Mouse (Mus musculus) left cerebral cortex, postnatal 14 days (tissue): ENCODE measurements around the gene Trim21. TPM values are rescaled to one million over a fixed set of nuclear protein-coding genes. Genes with fewer than 3 reads are reported as not detected.

Source experiments
- DNase-seq, 2 experiments: peaks; one replicate each; pipeline ENCODE4 v3.0.0; 2021 to 2022; ENCODE audit warnings: low spot score in 2 of 2, mixed read lengths in 1 of 2
- intact Hi-C: fragments of 180-260 bp; cut with DNase I; formaldehyde crosslinking; loops from one replicate; pipeline ENCODE4 v1.15.1; 2025
- total RNA-seq, 2 experiments: library from RNA; stranded (reverse); gene quantifications; 2 replicates each; pipeline ENCODE4 v1.2.3; 2021

Trim21 gene
- total RNA-seq, 2 experiments from 2014 or later = 1.7 to 1.9 TPM

DNA sequence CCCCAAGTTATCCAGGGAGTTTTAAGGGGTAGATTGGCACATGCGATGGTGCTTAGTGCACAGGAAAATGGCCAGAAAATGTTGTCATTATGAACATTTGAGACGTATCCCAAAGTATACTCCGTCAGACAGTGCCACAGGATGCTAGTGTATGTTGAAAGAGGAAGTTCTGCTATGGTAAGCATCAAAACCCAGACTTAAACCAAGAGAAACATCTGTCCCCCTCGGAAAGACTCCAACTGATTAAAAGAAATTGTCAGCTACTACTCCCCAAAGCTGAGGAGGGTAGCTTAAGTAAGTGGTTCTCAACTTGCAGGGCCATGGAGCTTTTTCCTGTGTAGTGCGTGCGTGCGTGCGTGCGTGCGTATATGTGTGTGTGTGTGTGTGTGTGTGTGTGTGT lies 53.4 kb downstream of the Trim21 start:
- intact Hi-C loops = loop anchor here (2.0 to 5.0 kb wide), 3 partner anchors 125 to 407 kb away; partner anchors contain the start of gene Trim68
- no peak for DNase-seq

DNA sequence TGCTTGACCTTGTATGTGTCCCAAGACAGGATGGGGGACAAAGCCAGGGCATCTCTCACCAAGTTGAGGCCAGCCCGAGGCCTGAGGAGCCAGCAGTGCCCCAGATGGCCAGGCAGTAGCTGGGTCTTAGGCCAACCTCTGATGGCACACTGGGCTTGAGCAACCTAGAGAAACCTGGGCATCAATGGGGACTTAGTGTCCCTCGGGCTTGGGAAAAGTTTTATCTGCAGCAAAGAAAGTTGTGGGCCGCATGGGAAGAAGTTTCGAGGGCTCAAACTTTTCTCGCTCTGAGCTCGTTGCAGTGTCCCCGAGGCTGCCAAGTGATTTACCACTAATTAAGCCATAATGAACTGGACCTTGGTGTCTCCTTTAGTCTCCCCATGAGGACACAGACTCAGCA lies 55.6 kb downstream of the Trim21 start:
- intact Hi-C loops = loop anchor here (5.0 kb wide), 2 partner anchors 178 to 1363 kb away; partner anchors contain the start of gene Trim68
- no peak for DNase-seq

DNA sequence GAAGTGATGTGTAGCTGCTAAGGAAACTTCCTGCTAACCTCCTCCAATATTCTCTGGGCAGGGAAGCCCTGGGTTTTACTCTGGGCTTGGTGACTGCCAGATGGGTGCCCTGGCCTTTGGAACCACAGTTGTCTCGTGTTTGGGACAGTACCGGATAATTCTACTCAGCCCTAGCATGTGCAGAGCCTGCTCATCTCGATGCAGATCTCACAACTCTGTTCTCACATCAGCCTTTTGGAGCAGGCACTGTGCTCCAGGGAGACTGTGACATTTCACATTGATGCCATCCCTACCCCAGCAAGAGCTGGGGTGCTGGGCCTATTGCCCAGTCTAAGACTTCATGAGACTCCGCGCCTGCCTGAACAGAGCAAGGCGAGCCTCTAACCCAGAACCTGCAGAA lies 56.6 kb downstream of the Trim21 start:
- no peak for DNase-seq
- intact Hi-C loops = loop anchor here (5.0 kb wide), 1 partner anchor 1364 kb away; no protein-coding TSS in a partner anchor

DNA sequence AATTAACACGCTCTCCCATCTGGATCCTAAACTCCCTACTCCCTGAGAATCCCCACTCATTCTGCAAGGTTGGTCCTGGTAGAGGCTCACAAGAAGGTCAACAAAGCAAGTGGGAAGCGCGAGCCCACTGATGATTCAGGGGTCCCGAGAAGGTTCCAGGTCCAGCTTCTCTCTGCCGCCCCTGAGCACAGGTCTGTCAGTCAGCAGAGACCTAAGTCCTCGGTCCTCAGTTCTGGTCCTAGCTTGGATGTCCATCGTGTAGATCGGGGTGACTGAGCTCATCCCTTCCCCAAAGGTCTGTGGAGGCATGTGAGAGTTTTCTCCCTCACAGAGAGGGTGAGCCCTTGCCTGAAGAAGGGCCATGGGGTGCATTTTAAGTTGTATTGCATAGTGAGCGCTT lies 57.2 kb downstream of the Trim21 start:
- intact Hi-C loops = loop anchor here (5.0 kb wide), 1 partner anchor 1364 kb away; no protein-coding TSS in a partner anchor
- DNase-seq = no peak

Other genes starting within 250 kb of the Trim21 start
- gene Rrm1, start 123.8 kb downstream of the Trim21 start, total RNA-seq = 10 to 100 TPM; 11.4 TPM
- not detected for gene Olfr543, start 83.8 kb downstream of the Trim21 start, total RNA-seq
- not detected for gene Olfr544, start 77.2 kb downstream of the Trim21 start, total RNA-seq
- gene Olfr545, start 65.9 kb downstream of the Trim21 start, total RNA-seq = not detected
- gene Olfr547, start 30.7 kb downstream of the Trim21 start, total RNA-seq = not detected
- gene Olfr548-ps1, start 24.6 kb downstream of the Trim21 start, total RNA-seq = not detected
- not detected for gene Olfr549, start 15.6 kb downstream of the Trim21 start, total RNA-seq
- gene Olfr550, start 6.0 kb upstream of the Trim21 start, total RNA-seq = under 1 TPM; 0.32 to 0.35 TPM
- gene Olfr551, start 26.4 kb upstream of the Trim21 start, total RNA-seq = not detected
- gene Olfr552, start 32.3 kb upstream of the Trim21 start, total RNA-seq = under 1 TPM; 0.08 to 0.15 TPM
- not detected for gene Olfr553, start 52.7 kb upstream of the Trim21 start, total RNA-seq
- gene Olfr554, start 72.9 kb upstream of the Trim21 start, total RNA-seq = not detected
- not detected for gene Olfr555, start 93.3 kb upstream of the Trim21 start, total RNA-seq
- under 1 TPM in 1 of 2 experiments, not detected in 1; 0.13 TPM for gene Olfr556, start 99.4 kb upstream of the Trim21 start, total RNA-seq
- gene Trim68, start 121.8 kb upstream of the Trim21 start, total RNA-seq = 1 to 10 TPM; 3.5 to 4.0 TPM
- under 1 TPM in 1 of 2 experiments, not detected in 1; 0.13 TPM for gene Olfr557, start 130.4 kb upstream of the Trim21 start, total RNA-seq
- under 1 TPM; 0.25 to 0.66 TPM for gene Olfr558, start 136.7 kb upstream of the Trim21 start, total RNA-seq
- not detected for gene Olfr33, start 153.6 kb upstream of the Trim21 start, total RNA-seq
- not detected for gene Olfr559, start 162.0 kb upstream of the Trim21 start, total RNA-seq
- gene Olfr560, start 193.9 kb upstream of the Trim21 start, total RNA-seq = under 1 TPM in 1 of 2 experiments, not detected in 1; 0.17 TPM
- gene Olfr78, start 194.0 kb upstream of the Trim21 start, total RNA-seq = under 1 TPM; 0.59 to 0.77 TPM
- not detected for gene Olfr561, start 205.7 kb upstream of the Trim21 start, total RNA-seq
- under 1 TPM in 1 of 2 experiments, not detected in 1; 0.36 TPM for gene Olfr564, start 238.0 kb upstream of the Trim21 start, total RNA-seq